Mouse (Mus musculus): Measurements from ENCODE around the gene Timm44. TPM values are rescaled to one million over a fixed set of nuclear protein-coding genes. Genes with fewer than 3 reads are reported as not detected.

The Timm44 gene
- polyA plus RNA-seq, 1 experiment from 2014 or later: 27.8 TPM

DNA sequence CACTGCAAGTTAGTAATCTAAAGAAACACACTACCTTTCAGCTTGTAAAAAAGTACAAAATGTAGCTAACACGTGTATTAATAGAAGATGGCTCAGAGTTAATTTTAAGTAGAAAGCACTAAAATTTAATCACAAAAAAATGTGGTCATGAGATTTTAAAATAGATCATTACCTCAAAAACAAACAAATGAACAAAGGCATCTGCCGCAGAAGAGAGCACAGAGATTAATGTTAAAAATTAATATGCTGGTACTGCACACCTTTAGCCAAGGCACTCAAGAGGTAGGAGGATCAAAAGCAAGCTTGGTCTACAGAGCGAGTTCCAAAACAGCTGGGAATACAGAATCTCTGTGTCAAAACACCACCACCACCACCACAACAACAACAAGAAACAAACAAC lies 39.1 kb upstream of the Timm44 start:
- H3K9ac ChIP-seq: no peak overlapping the region
- H3K27me3 ChIP-seq: no peaks in the 10 kb centered on the region
- no peak overlapping the region for H3K4me2 ChIP-seq
- H3K27ac ChIP-seq (replicated peaks): no peak overlapping the region
- H3K9me3 ChIP-seq (replicated peaks): no peaks in the 10 kb centered on the region
- H3K4me3 ChIP-seq (replicated peaks): no peak overlapping the region
- no peak for ATAC-seq (ENCODE audit: insufficient read depth)
- WGBS (ENCODE audit: insufficient replicate concordance): 76% methylated on average over 3 of the region's 3 CpGs
- peaks cover 31% of the 10 kb centered on the region for H3K4me1 ChIP-seq (replicated peaks)
- peaks cover 28% of the 10 kb centered on the region for H3K36me3 ChIP-seq (replicated peaks)

DNA sequence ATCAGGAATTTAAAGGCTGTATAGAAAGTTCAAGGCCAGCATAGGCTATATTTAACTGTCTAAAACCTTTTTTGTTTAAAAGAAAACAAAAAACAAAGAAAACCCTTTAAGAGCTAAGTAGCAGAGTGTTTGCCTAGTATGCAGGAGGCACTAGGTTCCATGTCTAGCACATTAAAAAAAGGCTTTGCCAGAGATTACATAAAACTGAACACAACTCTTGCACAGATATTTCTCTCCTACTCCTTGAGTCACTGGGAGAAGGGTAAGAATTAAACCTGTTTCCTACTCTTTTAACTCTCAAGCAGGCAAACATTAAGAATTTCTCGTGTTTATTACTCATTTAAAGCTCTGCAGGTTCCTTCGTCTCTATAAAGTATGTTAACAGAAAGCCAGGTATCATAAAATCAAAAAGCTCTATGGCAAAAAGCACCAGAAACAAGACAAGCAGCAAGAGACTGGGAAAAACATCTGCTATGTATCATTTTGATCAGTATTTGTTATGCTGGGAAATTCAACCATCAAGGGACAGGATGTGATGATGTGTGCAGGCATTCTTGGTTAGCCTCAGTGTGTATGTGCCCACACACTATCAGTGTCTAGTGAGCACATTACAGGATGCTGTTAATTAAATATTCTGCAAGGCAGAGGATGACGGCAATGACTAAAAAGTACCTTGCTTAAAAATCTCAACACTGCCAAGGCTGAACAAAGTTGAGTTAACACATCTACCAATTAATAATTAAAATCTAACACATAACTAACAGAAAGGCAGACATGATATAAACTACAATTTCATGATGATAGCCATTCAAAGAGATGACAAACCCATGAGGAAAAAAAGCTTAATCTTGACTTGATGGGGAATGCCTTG lies 37.8 kb upstream of the Timm44 start:
- Histone ChIP-seq H3K4me3 (replicated peaks) (no peak overlapping the region), H3K27ac (replicated peaks) (0 out of 2 replicates have a peak overlapping the region, but pooled peaks have one; percentile 3), H3K4me2 (no peak overlapping the region), H3K36me3 (replicated peaks) (peaks cover 39% of the 10 kb centered on the region), H3K4me1 (replicated peaks) (peaks cover 17% of the 10 kb centered on the region), H3K9me3 (replicated peaks) (no peaks in the 10 kb centered on the region), H3K9ac (no peak overlapping the region), H3K27me3 (no peaks in the 10 kb centered on the region)
- WGBS (ENCODE audit: insufficient replicate concordance): 59% methylated on average over 3 of the region's 3 CpGs
- ATAC-seq (ENCODE audit: insufficient read depth): no peak

DNA sequence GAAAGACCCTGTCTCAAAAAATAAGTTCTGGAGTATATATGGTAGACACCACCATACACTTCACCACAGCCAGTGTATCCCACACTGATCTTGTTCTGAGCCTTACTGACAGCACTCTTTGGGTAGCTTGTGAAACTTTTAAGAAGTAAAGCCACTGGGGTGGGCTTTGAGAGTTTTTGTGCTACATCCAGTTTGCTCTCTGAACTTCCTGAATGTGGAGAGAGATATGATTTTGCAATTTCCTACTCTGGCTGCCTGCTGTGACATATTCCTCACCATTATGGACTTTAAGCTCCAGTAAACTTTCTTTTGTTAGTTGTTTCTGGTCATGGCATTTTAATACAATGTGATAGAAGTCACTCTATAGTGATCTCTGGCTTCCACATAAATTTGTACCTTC lies 36.4 kb upstream of the Timm44 start:
- Histone ChIP-seq H3K4me2 (no peak overlapping the region), H3K36me3 (replicated peaks) (peaks cover 50% of the 10 kb centered on the region), H3K4me3 (replicated peaks) (no peak overlapping the region), H3K4me1 (replicated peaks) (peaks cover 15% of the 10 kb centered on the region), H3K9me3 (replicated peaks) (no peaks in the 10 kb centered on the region), H3K27me3 (no peaks in the 10 kb centered on the region), H3K9ac (no peak overlapping the region), H3K27ac (replicated peaks) (0 out of 2 replicates have a peak overlapping the region, but pooled peaks have one; percentile 12)
- ATAC-seq (ENCODE audit: insufficient read depth): no peak

DNA sequence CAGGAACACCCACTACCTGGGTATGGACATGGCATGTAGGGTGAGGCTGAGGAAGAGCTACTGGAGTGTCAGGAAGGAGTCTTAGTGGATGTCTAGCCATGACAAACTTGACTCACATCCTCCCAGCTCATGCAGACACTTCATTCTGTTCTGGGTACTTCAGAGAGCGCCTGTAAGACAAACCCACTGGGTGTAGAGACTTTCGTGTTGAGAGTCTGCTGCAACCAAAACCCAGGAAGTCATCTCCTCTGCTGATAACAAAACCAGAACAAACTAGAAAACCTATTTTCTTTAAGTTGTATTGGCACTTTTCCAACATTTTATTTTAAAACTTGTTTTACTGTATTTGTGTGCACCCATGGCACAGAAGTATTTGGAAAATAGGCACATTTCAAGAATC lies 30.1 kb upstream of the Timm44 start:
- WGBS (ENCODE audit: insufficient replicate concordance): 48% methylated on average over 2 of the region's 2 CpGs
- Histone ChIP-seq H3K27ac (replicated peaks) (no peak overlapping the region), H3K9ac (no peak overlapping the region), H3K4me1 (replicated peaks) (peaks cover 20% of the 10 kb centered on the region), H3K4me3 (replicated peaks) (no peak overlapping the region), H3K4me2 (no peak overlapping the region), H3K36me3 (replicated peaks) (peaks cover 97% of the 10 kb centered on the region), H3K27me3 (no peaks in the 10 kb centered on the region), H3K9me3 (replicated peaks) (no peaks in the 10 kb centered on the region)
- ATAC-seq (ENCODE audit: insufficient read depth): no peak

DNA sequence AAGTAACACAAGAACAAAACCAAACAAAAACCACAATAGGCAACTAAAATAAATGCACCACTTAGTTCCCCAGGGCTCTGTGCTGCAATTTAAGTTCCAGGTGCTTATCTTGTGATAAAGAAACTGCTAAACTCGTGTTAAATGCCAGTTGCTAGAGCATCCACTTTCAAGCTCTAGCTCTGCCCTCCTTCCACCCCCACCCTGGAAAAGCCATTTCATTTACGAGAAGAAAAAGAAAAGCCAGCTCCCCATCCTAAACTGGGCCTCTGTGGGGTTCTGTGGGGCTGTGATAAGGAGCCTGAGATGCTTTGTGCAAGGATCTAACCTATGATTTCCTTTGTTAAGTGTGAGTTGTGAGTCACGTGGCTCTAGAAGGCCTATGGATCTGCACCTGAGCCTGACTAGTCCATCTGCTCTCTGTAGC lies 28.4 kb upstream of the Timm44 start:
- peaks cover 20% of the 10 kb centered on the region for H3K4me1 ChIP-seq (replicated peaks)
- H3K9ac ChIP-seq: no peak overlapping the region
- H3K4me3 ChIP-seq (replicated peaks): no peak overlapping the region
- peaks cover 96% of the 10 kb centered on the region for H3K36me3 ChIP-seq (replicated peaks)
- ATAC-seq (ENCODE audit: insufficient read depth): peak; percentile 85
- H3K9me3 ChIP-seq (replicated peaks): no peaks in the 10 kb centered on the region
- WGBS (ENCODE audit: insufficient replicate concordance): 18% methylated on average over 3 of the region's 3 CpGs
- H3K27ac ChIP-seq (replicated peaks): 0 out of 2 replicates have a peak overlapping the region, but pooled peaks have one; percentile 1
- no peaks in the 10 kb centered on the region for H3K27me3 ChIP-seq
- H3K4me2 ChIP-seq: no peak overlapping the region

DNA sequence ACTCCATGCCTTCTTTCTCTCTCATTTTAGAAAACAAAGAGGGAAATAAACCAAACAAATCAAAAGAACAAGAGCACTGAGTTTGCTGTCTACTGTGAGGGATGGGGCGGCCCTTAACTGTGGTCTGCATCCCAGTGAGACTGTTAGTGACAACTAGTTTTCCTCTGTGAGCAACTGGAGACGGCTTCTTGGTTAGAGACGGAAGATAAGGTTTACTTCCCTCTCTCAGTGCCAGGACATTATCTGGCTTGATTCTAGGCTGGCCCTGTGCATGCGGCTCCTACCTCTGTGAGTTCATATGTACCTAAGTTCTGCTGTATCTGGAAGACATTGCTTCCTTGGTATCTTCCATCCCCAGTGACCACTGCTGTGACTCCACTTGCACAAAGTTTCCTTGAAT lies 22.1 kb upstream of the Timm44 start:
- Histone ChIP-seq H3K27me3 (no peaks in the 10 kb centered on the region), H3K9ac (no peak overlapping the region), H3K4me2 (no peak overlapping the region), H3K4me1 (replicated peaks) (no peaks in the 10 kb centered on the region), H3K4me3 (replicated peaks) (no peak overlapping the region), H3K36me3 (replicated peaks) (peaks cover 96% of the 10 kb centered on the region), H3K27ac (replicated peaks) (no peak overlapping the region), H3K9me3 (replicated peaks) (no peaks in the 10 kb centered on the region)
- WGBS (ENCODE audit: insufficient replicate concordance): 61% methylated on average over 4 of the region's 4 CpGs
- no peak for ATAC-seq (ENCODE audit: insufficient read depth)

DNA sequence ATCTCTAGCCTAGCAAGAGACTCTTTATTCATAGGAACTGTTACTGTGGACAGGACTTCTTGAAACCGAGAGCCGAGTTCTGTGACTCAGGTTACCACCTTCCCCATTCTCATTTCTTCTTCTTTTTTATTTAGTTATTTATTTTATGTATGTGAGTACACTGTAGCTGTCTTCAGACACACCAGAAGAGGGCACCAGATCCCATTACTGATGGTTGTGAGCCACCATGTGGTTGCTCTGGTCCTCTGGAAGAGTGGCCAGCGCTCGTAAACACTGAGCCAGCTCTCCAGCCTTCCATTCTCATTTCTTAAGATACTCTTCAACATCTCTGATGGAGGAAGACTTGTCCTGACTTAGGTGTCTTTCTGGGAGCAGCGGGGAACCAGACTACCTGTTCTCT lies 17.0 kb upstream of the Timm44 start:
- peaks cover 92% of the 10 kb centered on the region for H3K36me3 ChIP-seq (replicated peaks)
- H3K27me3 ChIP-seq: no peaks in the 10 kb centered on the region
- ATAC-seq (ENCODE audit: insufficient read depth): no peak
- H3K27ac ChIP-seq (replicated peaks): no peak overlapping the region
- no peaks in the 10 kb centered on the region for H3K4me1 ChIP-seq (replicated peaks)
- no peak overlapping the region for H3K9ac ChIP-seq
- no peak overlapping the region for H3K4me3 ChIP-seq (replicated peaks)
- no peak overlapping the region for H3K4me2 ChIP-seq
- no peaks in the 10 kb centered on the region for H3K9me3 ChIP-seq (replicated peaks)
- 86% methylated on average over 5 of the region's 5 CpGs for WGBS (ENCODE audit: insufficient replicate concordance)

DNA sequence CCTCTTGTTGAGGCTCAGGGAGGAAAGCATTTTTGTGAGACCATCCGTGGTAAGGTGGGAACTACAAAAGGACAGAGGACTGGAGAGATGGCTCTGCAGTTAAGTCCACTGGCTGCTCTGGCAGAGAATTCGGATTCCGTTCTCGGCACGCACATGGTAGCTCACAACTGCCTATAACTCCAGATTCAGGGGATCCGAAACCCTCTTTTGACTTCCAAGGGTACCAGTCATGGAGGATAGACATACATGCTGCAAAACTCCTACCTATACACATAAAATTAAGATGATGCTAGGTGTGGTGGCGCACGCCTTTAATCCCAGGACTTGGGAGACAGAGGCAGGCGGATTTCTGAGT lies 375 bp upstream of the Timm44 start:
- Histone ChIP-seq H3K4me3 (replicated peaks) (peak overlapping the region; percentile 76), H3K27me3 (no peaks in the 10 kb centered on the region), H3K9me3 (replicated peaks) (no peaks in the 10 kb centered on the region), H3K4me1 (replicated peaks) (peaks cover 26% of the 10 kb centered on the region), H3K4me2 (peak overlapping the region; percentile 81), H3K27ac (replicated peaks) (peak overlapping the region; percentile 45), H3K36me3 (replicated peaks) (peaks cover 27% of the 10 kb centered on the region), H3K9ac (peak overlapping the region; percentile 61)
- ATAC-seq (ENCODE audit: insufficient read depth): no peak; the same call in 1 of the 2 replicates
- 28% methylated on average over 9 of the region's 9 CpGs for WGBS (ENCODE audit: insufficient replicate concordance)

DNA sequence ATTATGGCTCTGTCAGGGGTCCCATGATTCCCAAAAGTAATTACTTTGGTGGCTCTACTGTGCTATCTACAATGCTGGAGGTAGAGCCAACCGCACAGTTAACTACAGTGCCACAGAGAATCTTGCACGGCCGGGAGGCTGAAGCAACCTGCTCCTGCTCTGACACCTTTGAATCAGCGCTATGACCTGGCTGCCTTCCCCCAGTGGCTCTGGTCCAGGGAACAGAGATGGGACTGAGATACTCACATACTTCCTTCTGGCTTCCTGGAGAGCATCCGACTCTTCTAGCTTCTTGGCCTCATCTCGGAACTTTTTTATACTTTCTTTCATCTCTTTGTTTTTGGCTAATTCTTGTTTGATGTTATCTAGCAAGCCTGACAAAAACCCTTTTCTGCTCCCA lies 6.1 kb downstream of the Timm44 start:
- Histone ChIP-seq H3K4me3 (replicated peaks) (no peak overlapping the region), H3K9me3 (replicated peaks) (no peaks in the 10 kb centered on the region), H3K36me3 (replicated peaks) (peaks cover 86% of the 10 kb centered on the region), H3K9ac (no peak overlapping the region), H3K27me3 (no peaks in the 10 kb centered on the region), H3K27ac (replicated peaks) (no peak overlapping the region), H3K4me2 (no peak overlapping the region), H3K4me1 (replicated peaks) (peaks cover 16% of the 10 kb centered on the region)
- 84% methylated on average over 6 of the region's 6 CpGs for WGBS (ENCODE audit: insufficient replicate concordance)
- no peak for ATAC-seq (ENCODE audit: insufficient read depth)

DNA sequence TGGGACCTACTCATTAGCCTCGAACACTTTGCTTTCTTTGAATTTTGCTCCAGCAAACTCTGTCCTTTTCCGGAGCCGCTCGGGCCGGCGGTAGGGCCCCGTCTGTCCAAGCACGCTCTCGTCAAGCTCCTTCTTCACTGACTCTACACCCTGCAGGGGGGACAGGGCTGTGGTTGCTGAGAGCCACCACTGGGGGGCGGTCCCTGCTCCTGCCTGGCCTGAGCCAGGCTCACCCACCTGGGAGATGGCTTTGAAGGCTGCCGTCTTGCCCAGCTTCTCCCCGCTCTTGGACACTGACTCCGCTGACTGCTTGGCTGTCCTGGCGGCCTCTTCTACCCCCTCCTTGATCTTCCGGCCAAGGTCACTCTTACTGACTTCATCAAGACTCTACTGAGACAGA lies 8.1 kb downstream of the Timm44 start:
- Histone ChIP-seq H3K27ac (replicated peaks) (no peak overlapping the region), H3K9ac (no peak overlapping the region), H3K9me3 (replicated peaks) (no peaks in the 10 kb centered on the region), H3K27me3 (no peaks in the 10 kb centered on the region), H3K4me3 (replicated peaks) (no peak overlapping the region), H3K4me1 (replicated peaks) (no peaks in the 10 kb centered on the region), H3K36me3 (replicated peaks) (peaks cover 90% of the 10 kb centered on the region), H3K4me2 (no peak overlapping the region)
- 70% methylated on average over 15 of the region's 15 CpGs for WGBS (ENCODE audit: insufficient replicate concordance)
- peak; percentile 36; the same call in 1 of the 2 replicates for ATAC-seq (ENCODE audit: insufficient read depth)

DNA sequence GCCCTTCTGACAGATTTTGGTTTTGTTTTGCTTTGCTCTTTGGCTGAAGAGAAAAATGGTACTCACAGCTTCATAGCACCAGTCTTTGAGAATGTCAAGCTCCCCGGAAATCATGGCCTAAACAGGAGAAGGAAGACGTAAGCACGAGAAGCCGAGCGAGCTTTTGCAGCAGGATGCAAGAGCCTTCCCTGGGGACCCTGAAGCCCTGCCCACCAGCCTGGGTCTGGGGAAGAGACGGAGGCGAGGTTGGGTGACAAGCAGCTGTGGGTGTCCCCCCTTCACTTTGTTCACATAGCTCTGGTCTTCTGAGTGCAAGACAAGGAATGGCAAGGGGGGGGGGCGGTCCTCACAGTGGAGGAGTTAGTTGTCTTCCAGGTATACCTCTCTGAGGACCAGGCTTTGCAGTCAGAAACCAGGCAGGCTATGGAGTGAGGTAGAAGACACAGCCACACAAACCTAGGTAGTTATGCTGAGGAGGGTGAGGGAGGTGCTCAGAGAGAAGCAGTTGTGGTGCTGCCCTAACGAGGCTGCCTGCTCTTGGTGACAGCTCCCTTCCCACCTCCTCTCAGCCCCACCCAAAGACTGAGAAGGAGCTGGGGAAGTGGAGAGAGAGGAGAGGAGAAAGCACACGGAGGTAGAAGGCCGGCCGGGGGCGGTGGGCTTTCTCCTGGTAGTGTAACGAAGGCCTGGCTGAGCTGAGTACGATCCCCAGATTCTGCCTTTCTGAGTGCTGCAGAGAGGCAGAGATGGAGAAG lies 10.4 kb downstream of the Timm44 start:
- 86% methylated on average over 15 of the region's 15 CpGs for WGBS (ENCODE audit: insufficient replicate concordance)
- ATAC-seq (ENCODE audit: insufficient read depth): no peak
- no peak overlapping the region for H3K9ac ChIP-seq
- H3K27ac ChIP-seq (replicated peaks): no peak overlapping the region
- H3K27me3 ChIP-seq: no peaks in the 10 kb centered on the region
- H3K4me1 ChIP-seq (replicated peaks): no peaks in the 10 kb centered on the region
- H3K4me2 ChIP-seq: no peak overlapping the region
- peaks cover 97% of the 10 kb centered on the region for H3K36me3 ChIP-seq (replicated peaks)
- H3K9me3 ChIP-seq (replicated peaks): no peaks in the 10 kb centered on the region
- H3K4me3 ChIP-seq (replicated peaks): no peak overlapping the region
